ENCODE assay signal across 9 mouse cellular contexts in the genomic region with DNA sequence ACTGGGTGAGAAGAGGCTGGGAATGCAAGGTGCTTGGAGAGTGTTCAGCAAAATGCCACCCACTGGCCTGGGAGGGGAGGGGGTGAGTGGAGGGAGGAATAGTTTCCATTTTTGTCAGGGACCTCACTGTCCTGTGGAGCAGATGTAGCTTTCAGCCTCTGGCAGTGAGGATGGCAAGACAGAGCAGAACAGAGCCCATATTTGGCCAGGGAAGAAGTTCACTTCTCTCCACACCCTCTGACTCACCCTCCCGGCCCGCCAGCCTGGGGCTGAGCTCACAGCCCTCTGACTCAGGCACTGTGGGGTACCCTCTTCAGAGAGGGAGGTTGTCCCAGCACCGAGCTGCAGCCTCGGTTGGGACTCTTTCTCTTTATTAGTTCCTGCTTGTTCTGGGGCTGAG.
A peak's percentile ranks its signal among the peaks of the same experiment; 100 is the strongest.
DNase-seq lines count a peak whose midpoint lies in the region; ATAC-seq lines count a peak whose summit lies in the region.
"Had no signal": no experiment of that assay in that cellular context is flagged by ENCODE, and none has a peak within 500 bp of the region (broad histone marks: within the 10 kb centered on the region; RNA-seq: fewer than 3 reads in every experiment).

No protein-coding gene starts in this region.

- 56% methylated on average over 4 of the region's 4 CpGs for WGBS in kidney, embryonic 15.5 days
- WGBS in lung, embryonic 15.5 days, result 38% methylated on average over 4 of the region's 4 CpGs
- 51% methylated on average over 4 of the region's 4 CpGs for WGBS in forebrain, embryonic 10.5 days

- no peaks in the 10 kb centered on the region for H3K9me3 ChIP-seq in kidney, embryonic 15.5 days (replicated peaks)
- H3K9me3 ChIP-seq in lung, embryonic 15.5 days, result no peaks in the 10 kb centered on the region
- no peaks in the 10 kb centered on the region for H3K9me3 ChIP-seq in forebrain, embryonic 10.5 days

- no peak overlapping the region for H3K4me2 ChIP-seq in kidney, embryonic 15.5 days
- no peak overlapping the region for H3K4me2 ChIP-seq in lung, embryonic 15.5 days

- no peak overlapping the region for H3K4me3 ChIP-seq in kidney, embryonic 15.5 days (replicated peaks)
- no peak overlapping the region for H3K4me3 ChIP-seq in lung, embryonic 15.5 days
- H3K4me3 ChIP-seq in forebrain, embryonic 10.5 days, result no peak overlapping the region

- H3K4me1 ChIP-seq in kidney, embryonic 15.5 days, result 0 out of 2 replicates have a peak, but pooled peaks cover 2% of the 10 kb centered on the region
- H3K4me1 ChIP-seq in lung, embryonic 15.5 days, result peaks cover 3% of the 10 kb centered on the region; the same call in 1 of the 2 replicates
- H3K4me1 ChIP-seq in forebrain, embryonic 10.5 days, result 0 out of 2 replicates have a peak, but pooled peaks cover 4% of the 10 kb centered on the region

- H3K27ac ChIP-seq in kidney, embryonic 15.5 days, result no peak overlapping the region
- 0 out of 2 replicates have a peak overlapping the region, but pooled peaks have one; percentile 44 for H3K27ac ChIP-seq in lung, embryonic 15.5 days
- no peak overlapping the region for H3K27ac ChIP-seq in forebrain, embryonic 10.5 days

- H3K9ac ChIP-seq in kidney, embryonic 15.5 days, result no peak overlapping the region
- H3K9ac ChIP-seq in lung, embryonic 15.5 days, result no peak overlapping the region

- no peaks in the 10 kb centered on the region for H3K27me3 ChIP-seq in kidney, embryonic 15.5 days
- no peaks in the 10 kb centered on the region for H3K27me3 ChIP-seq in lung, embryonic 15.5 days
- H3K27me3 ChIP-seq in forebrain, embryonic 10.5 days (ENCODE audit: poor library complexity, severe bottlenecking), result no peaks in the 10 kb centered on the region
- H3K27me3 ChIP-seq: CH12.LX had no signal

- H3K36me3 ChIP-seq in kidney, embryonic 15.5 days, result no peaks in the 10 kb centered on the region
- H3K36me3 ChIP-seq in lung, embryonic 15.5 days, result no peaks in the 10 kb centered on the region
- no peaks in the 10 kb centered on the region for H3K36me3 ChIP-seq in forebrain, embryonic 10.5 days (replicated peaks)

- peak; percentile 54; the same call in 1 of the 2 replicates for ATAC-seq in kidney, embryonic 15.5 days (replicated peaks; ENCODE audit: low FRiP score)
- ATAC-seq in lung, embryonic 15.5 days (ENCODE audit: borderline replicate concordance, extremely low read depth, low FRiP score, low TSS enrichment), result peak; percentile 64

- no peak for DNase-seq in kidney, adult 8-10 months
- peak; percentile 47 to 73 for DNase-seq in heart, adult 18-20 months
- DNase-seq in urinary bladder, adult 2 months (ENCODE audit: low spot score), result peak; percentile 49
- DNase-seq in layer of hippocampus, postnatal 25 days (ENCODE audit: extremely low spot score in 1 of 2, low spot score in 1 of 2), result no peak
- DNase-seq in thymus, postnatal 25 days, result no peak
- no peak for DNase-seq in forebrain, embryonic 10.5 days (ENCODE audit: extremely low spot score, low spot score)

Comparison
In these comparisons a context has a peak if more than half of its experiments do, and no peak if none do; other contexts are left out.
1. DNase-seq: peak in heart, adult 18-20 months (2 of 2) and urinary bladder, adult 2 months (single experiment); none in kidney, adult 8-10 months (0 of 2), layer of hippocampus, postnatal 25 days (0 of 2), thymus, postnatal 25 days (single experiment) and forebrain, embryonic 10.5 days (single experiment).